Mouse (Mus musculus): ENCODE results near the gene Stra6. TPM values are rescaled to one million over a fixed set of nuclear protein-coding genes. Genes with fewer than 3 reads are reported as not detected.
A peak's percentile ranks its signal among the peaks of the same experiment; 100 is the strongest.

Gene Stra6
- polyA plus RNA-seq, 1 experiment from 2014 or later, result 6.0 TPM

DNA sequence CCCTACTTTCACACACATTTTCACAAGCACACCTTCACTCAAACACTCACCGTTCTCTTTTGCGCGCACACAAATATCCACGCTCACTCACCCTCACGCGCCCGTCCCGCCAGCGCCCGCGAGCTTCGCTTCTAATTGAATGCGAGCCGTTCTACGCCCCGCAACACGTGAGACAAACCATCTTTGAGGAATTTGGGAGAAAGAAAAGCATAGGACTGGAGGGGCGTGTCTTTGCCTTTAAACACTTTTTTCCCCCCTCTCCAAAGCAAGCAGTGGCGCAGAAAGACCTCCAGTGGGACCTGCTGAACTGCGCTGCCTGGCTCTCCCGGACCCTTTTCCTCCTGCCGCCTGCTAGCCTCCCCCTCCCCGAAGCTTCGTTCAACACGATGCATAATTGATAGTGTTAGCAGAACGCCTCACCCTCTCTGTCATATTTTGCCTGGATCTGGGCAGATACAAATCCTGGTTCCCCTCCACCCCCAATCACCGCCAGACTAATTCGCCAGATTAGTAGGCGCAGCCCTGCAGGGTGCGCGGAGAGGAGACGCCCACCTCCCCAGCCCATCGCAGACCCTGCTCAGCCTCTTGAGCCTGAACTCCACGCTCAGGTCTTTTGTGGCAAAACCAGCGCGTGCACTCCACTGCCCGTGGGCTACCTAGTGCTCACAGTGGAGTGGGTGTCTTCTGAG lies 138.4 kb downstream of the Stra6 start:
- WGBS, result under 1% methylated on average over 37 of the region's 37 CpGs
- ATAC-seq (ENCODE audit: low read depth), result no peak
- H3K27me3 ChIP-seq (ENCODE audit: control insufficient read depth, insufficient read depth, low read length), result peaks cover 62% of the 10 kb centered on the region

DNA sequence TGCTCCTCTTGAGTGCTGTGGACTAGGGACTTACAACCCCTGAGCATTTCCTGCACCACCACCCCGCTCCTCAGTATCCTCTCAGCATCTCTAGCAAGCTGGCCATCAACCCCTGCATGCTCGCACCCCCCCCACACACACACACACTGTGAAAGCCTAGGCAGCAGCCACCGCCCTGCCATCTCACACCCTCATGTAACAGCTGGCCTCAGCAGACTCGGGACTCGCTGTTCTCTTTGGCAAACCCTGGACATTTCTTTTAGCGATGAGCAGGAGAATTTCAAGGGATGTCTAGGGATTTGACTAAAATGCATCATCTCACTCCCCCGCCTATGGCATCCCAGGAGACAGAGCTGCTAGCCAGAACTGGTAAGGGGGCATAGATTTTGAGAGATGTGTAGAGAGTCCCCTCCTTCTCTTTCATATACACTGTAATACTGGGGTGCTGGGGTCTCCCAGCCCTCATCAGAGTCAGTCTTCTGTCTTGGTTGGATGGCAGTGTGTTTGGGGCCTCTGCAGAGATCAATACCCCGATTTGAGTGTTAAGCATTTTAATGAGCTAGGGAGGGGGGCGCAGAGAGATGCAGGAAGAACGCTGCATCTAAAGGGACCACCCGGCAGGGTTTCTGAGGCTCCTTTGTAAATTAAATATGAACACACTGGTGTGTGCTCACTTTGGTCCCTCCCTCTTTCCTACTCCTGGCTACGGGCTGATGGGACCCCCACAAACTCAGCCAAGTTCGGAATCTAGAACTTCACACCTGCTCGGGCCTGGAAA lies 139.3 kb downstream of the Stra6 start:
- Histone ChIP-seq H3K9ac (replicated peaks; ENCODE audit: low read depth, low read length) (peak overlapping the region; percentile 39), H3K36me3 (ENCODE audit: control insufficient read depth, insufficient read depth, low read length) (no peaks in the 10 kb centered on the region), H3K27me3 (ENCODE audit: control insufficient read depth, insufficient read depth, low read length) (peaks cover 54% of the 10 kb centered on the region), H3K4me1 (ENCODE audit: control insufficient read depth, insufficient read depth, low read length) (peaks cover 13% of the 10 kb centered on the region; the same call in 1 of the 2 replicates), H3K4me2 (ENCODE audit: low read depth, low read length) (peak overlapping the region; percentile 31), H3K9me3 (ENCODE audit: control insufficient read depth, low read length) (no peaks in the 10 kb centered on the region), H3K27ac (ENCODE audit: low read depth, low read length) (peak overlapping the region; percentile 66), H3K4me3 (ENCODE audit: low read depth, low read length) (peak overlapping the region; percentile 24)
- 2% methylated on average over 14 of the region's 14 CpGs for WGBS
- no peak for ATAC-seq (ENCODE audit: low read depth)

More for the DNA sequence above, 138.4 kb downstream of the Stra6 start:
- Histone ChIP-seq H3K27ac (ENCODE audit: low read depth, low read length) (peak overlapping the region; percentile 66), H3K4me3 (ENCODE audit: low read depth, low read length) (peak overlapping the region; percentile 26), H3K9me3 (ENCODE audit: control insufficient read depth, low read length) (no peaks in the 10 kb centered on the region), H3K36me3 (ENCODE audit: control insufficient read depth, insufficient read depth, low read length) (no peaks in the 10 kb centered on the region), H3K9ac (replicated peaks; ENCODE audit: low read depth, low read length) (peak overlapping the region; percentile 39; the same call in 1 of the 2 replicates), H3K4me2 (ENCODE audit: low read depth, low read length) (peak overlapping the region; percentile 31; the same call in 1 of the 2 replicates), H3K4me1 (ENCODE audit: control insufficient read depth, insufficient read depth, low read length) (peaks cover 16% of the 10 kb centered on the region)

Other genes with a start within 250 kb of the Stra6 start
- gene Arid3b, start 227.0 kb upstream of the Stra6 start, polyA plus RNA-seq (2014; fragmentation: Nextera tagmentation; extraction: Ambion mirVana), result 6.3 and 7.3 TPM in 2 replicates
- 157 and 164 TPM in 2 replicates for gene Ubl7, start 152.8 kb upstream of the Stra6 start, polyA plus RNA-seq (2014; fragmentation: Nextera tagmentation; extraction: Ambion mirVana)
- gene Sema7a, start 123.7 kb upstream of the Stra6 start, polyA plus RNA-seq (2014; fragmentation: Nextera tagmentation; extraction: Ambion mirVana), result 5.6 and 7.2 TPM in 2 replicates
- gene Cyp11a1, start 57.4 kb upstream of the Stra6 start, polyA plus RNA-seq (2014; fragmentation: Nextera tagmentation; extraction: Ambion mirVana), result 0.43 and 0.71 TPM in 2 replicates
- gene Ccdc33, start 55.0 kb downstream of the Stra6 start, polyA plus RNA-seq (2014; fragmentation: Nextera tagmentation; extraction: Ambion mirVana), result 0.13 TPM in 1 of 2 replicates, not detected in the other
- 1.5 and 39.2 TPM in 2 replicates for gene Islr, start 140.5 kb downstream of the Stra6 start, polyA plus RNA-seq (2014; fragmentation: Nextera tagmentation; extraction: Ambion mirVana)
- gene Islr2, start 140.5 kb downstream of the Stra6 start, polyA plus RNA-seq (2014; fragmentation: Nextera tagmentation; extraction: Ambion mirVana), result 13.2 and 13.5 TPM in 2 replicates
- 2.7 and 3.3 TPM in 2 replicates for gene Pml, start 186.0 kb downstream of the Stra6 start, polyA plus RNA-seq (2014; fragmentation: Nextera tagmentation; extraction: Ambion mirVana)
- 112 and 129 TPM in 2 replicates for gene Stoml1, start 189.4 kb downstream of the Stra6 start, polyA plus RNA-seq (2014; fragmentation: Nextera tagmentation; extraction: Ambion mirVana)
- 1.2 and 8.6 TPM in 2 replicates for gene Loxl1, start 249.4 kb downstream of the Stra6 start, polyA plus RNA-seq (2014; fragmentation: Nextera tagmentation; extraction: Ambion mirVana)